Mouse (Mus musculus) 3T3-L1 (cell line): ENCODE data around the gene Ift122.
"Not testable (repeated sequence)": the region's sequence is repeated elsewhere in the genome, so short reads cannot be mapped to it uniquely, and the experiment has no call there.

Source experiments
- DNase-seq: peaks from one replicate; pipeline ENCODE4 v3.0.0-alpha.2; 2015; ENCODE audit warnings: low read depth, low spot score

Gene Ift122

GRCm38 (mm10) chr6:115846640-115847411 is 6.4 kb upstream of the Ift122 start:
- peak; percentile 90 for DNase-seq

DNA sequence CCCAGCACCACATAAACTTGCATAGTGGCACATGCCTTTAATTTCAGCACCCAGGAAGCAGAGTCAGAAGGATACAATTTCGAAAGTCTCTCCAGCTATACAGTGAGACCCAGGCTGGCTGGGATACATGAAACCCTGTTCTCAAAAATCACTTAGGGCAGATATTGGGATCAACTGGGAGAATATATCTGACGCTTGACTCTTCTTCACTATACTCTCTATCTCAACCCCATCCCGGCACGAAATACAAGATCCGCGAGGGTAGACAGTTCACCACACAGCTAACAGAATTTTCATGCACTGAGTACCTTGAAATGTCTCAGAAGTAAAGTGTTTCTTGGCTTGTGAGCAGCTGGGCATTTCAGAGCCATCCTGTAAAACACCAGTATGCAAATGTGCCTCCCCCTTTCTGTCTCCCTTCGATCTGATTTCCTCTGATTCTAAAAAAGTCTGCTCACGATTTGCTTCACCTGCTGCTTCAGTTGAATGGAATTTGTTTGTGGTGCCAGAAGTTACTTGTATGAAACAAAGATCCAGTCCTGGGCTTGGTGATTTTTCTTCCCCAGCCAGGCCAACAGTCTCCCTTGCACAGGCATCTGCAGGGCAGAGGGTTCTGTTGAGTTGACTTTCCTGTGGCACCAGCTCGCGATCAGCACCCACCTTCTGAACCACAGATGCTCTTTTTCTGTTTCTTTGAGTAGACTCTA is 4.5 kb upstream of the Ift122 start:
- DNase-seq = no peak

GRCm38 (mm10) chr6:115852446-115853090 is 702 bp upstream of the Ift122 start:
- no peak for DNase-seq

DNA sequence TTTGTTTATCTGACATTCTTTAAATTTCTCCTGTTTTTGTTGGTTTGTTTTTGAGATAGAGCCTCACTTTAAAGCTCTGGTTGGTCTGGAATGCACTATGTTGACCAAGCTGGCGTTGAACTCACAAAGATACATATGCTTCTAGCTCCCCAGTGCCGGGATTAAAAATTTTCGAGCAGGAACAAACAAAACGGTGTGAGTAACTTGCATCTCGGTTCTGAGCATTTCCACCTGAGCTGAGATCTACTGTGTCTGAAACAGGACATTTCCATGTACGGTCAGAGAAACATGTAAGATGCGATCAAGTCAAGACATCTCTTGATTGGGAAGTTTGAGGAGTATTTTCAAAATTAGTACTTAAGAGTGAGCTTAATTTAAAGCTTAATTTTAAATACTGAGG is 715 bp downstream of the Ift122 start:
- DNase-seq = no peak

GRCm38 (mm10) chr6:115854432-115854831 is 1.2 kb downstream of the Ift122 start:
- DNase-seq = peak; percentile 73

- DNase-seq = no peak
These were observed 2.6 kb downstream of the Ift122 start for GRCm38 (mm10) chr6:115855733-115856360.

DNA sequence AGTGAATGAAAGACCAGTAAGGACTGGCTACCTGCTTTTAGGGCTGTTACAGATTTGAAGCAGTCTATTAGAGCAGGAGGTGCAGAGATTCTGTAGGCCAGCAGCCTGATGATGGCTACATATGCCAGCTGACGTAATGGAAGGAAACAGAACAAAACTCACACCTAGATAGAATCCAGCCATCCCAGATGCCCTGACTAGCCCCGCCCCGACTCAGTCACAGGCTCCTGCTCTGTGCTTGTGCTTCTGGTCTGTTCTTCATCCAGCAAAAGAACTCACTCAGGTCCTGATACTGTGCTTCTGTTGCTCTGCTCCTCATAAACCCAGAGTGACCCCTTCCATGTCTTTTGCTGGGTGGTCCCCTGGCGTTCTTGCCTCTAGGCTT is 3.1 kb downstream of the Ift122 start:
- DNase-seq = no peak

DNA sequence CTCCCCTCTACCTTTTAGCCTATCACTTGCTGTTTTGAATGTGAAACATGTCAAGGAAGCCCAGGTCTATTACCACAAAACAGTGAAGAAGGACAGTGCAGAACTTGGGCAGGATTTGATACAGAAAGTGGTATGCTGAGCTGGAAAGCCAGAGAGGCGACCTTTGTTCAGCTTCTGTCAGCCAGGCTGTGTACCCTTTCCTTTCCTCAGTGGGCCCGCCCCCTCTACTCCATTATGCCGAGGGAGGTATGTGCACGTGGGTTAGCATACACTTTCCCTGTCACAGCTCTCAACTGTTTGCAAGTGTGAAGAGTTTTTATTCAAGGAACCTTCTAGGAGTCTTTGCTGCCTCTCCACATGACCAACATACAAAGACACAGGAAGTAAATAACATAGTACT is 6.0 kb downstream of the Ift122 start:
- DNase-seq = no peak

- DNase-seq = no peak
These were observed 6.8 kb downstream of the Ift122 start for GRCm38 (mm10) chr6:115860027-115860556.

GRCm38 (mm10) chr6:115863340-115863841 is 10.1 kb downstream of the Ift122 start:
- no peak for DNase-seq

DNA sequence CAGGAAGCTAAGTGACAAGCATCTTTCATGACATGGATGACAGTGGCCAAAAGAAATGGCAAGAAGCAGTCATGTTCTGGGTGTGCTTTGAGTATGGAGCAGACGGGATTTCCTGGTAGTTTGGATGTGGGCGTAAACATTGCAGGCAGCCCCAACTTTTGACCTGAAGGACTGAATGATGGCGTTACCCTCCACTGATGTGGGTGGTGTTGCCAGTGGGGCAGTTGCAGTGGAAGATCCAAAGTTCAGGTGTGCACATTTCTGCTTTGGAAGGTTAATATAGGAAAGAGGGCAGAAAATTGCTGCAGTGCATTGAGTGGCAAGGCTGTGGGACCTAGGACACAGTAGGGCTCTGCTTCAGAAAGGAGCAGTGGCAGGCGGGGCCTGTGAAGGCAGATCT is 12.0 kb downstream of the Ift122 start:
- DNase-seq = no peak

DNA sequence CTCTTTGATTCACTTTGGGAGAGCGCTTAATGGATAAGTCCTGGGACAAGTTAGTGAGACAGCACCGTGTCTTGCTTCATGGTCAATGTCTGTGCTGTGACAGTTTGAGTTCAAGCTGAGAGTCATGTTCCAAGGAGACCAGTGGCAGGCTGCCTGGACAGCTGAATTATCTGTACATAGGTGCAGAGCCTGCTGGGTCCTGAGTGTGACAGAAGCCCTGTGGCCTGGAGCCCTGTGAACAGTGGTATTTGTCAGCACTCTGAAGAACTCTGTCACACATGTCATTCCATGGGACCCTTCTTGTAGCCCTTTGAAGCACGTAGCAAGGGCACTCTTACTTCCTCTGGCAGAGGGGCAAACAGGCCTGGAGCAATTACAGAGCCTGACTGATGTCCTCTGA is 13.9 kb downstream of the Ift122 start:
- not testable (repeated sequence) for DNase-seq

DNA sequence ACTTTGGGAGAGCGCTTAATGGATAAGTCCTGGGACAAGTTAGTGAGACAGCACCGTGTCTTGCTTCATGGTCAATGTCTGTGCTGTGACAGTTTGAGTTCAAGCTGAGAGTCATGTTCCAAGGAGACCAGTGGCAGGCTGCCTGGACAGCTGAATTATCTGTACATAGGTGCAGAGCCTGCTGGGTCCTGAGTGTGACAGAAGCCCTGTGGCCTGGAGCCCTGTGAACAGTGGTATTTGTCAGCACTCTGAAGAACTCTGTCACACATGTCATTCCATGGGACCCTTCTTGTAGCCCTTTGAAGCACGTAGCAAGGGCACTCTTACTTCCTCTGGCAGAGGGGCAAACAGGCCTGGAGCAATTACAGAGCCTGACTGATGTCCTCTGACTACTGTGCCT is 18.0 kb downstream of the Ift122 start:
- not testable (repeated sequence) for DNase-seq

DNA sequence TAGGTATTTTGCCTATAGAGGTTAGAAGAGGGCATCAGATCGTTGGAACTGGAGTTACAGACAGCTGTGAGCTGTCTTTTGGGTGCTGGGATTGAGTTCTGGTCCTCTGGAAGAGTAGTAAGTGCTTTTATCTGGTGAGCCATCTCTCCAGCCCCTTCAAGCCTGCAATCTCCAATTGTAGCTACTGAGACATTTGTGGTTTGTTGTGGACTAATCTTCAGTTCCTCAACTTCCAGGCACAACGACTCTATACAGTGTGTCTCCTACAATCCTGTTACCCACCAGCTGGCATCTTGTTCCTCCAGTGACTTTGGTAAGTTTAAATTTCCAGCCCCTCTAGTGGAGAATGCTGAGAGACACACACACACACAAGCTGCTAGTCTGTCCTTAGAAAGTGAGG is 24.0 kb downstream of the Ift122 start:
- no peak for DNase-seq

- DNase-seq = no peak
These were observed 25.4 kb downstream of the Ift122 start for GRCm38 (mm10) chr6:115878694-115879093.

DNA sequence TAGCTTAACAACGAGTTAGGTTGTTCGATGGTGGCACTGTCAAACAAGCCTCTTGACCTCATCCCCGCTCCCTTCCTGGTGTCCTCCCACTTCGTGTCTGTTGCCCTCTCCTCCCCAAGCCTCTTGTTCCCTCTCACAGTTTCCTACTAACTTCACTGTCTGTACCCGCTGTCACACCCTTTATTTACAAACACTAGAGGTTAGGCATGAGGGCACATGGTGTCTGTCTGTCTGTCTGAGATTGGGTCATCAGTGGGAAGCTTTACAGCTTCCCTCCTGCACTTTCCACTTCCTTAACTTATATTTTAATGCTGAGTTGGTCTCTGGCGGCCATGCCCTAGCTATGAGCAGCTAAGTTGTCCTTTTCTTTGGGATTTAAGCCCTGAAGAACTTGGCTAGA is 26.5 kb downstream of the Ift122 start:
- DNase-seq = no peak

GRCm38 (mm10) chr6:115880751-115881150 is 27.5 kb downstream of the Ift122 start:
- DNase-seq = no peak

DNA sequence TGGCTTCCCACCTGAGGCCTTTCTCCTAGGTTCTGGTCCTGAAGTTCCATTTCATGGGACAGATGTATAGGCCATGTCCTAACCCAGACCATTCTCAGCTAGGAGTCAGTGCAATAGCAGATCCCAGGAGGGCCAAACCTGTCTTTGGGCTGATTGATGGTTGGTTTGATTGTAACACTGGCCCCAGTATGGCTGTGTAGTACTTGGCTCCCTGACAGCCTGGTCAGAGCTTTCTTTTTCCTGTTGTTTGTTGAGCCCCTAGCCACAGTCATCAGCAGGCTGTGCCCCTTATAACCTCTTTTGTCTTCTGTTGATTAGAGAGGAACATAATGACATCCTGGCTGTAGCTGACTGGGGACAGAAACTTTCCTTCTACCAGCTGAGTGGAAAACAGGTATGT is 30.7 kb downstream of the Ift122 start:
- no peak for DNase-seq

DNA sequence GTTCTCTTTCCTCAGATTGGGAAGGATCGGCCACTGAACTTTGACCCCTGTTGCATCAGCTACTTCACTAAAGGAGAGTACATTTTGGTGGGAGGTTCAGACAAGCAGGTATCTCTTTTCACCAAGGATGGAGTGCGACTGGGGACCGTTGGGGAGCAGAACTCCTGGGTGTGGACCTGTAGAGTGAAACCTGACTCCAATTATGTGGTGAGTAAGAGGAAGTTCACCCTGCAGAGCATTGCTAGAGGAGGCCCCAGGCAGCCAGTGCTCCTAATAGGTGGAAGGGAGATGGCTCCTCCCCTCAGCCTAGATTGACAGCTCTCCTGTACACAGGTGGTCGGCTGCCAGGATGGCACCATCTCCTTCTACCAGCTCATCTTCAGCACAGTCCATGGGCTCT is 33.6 kb downstream of the Ift122 start:
- DNase-seq = peak; percentile 70

- DNase-seq = peak; percentile 62
These were observed 35.0 kb downstream of the Ift122 start for GRCm38 (mm10) chr6:115888296-115888695.

DNA sequence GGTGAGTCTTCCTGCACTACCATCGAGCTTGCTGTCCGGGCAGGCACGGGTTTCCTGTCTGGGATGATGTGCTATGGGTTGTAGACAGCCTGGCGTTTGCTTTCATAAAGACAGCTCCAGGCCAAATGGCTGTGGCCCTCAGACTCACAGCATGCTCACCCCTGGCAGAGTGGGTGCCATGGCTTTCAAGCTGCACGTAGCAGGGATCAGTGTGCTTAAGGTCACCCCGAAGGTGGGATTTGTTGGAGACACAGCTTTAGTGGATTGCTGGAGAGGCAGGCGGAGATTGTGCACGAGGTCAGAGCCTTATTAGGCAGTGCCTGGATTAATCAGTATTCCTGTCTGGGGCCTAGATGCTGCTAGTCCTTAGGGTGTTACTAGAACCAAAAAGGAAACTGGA is 37.3 kb downstream of the Ift122 start:
- no peak for DNase-seq

- no peak for DNase-seq
These were observed 37.8 kb downstream of the Ift122 start for GRCm38 (mm10) chr6:115891061-115891460.
